Mouse (Mus musculus) stomach, embryonic 15.5 days (tissue): ENCODE data around the gene Gna12. TPM values are rescaled to one million over a fixed set of nuclear protein-coding genes. Genes with fewer than 3 reads are reported as not detected.

Experiments
- ATAC-seq: fragments of 200-750 bp; cut with Nextera tagmentation; 2 replicates; pipeline ENCODE4 v1.8.0; 2017; ENCODE audit warnings: low read depth, moderate number of reproducible peaks, moderate TSS enrichment; ENCODE audit not compliant: insufficient read depth, low FRiP score
- H3K27ac ChIP-seq: fragments of 300-500 bp; sonication (generic); 2 replicates; pipeline ENCODE4 v1.5.1; 2015; ENCODE audit warnings: mild to moderate bottlenecking, inconsistent platforms
- H3K27me3 ChIP-seq: fragments of 300-500 bp; sonication (generic); replicated peaks from 2 replicates; pipeline ENCODE4 v1.6.1; 2015; ENCODE audit warnings: inconsistent platforms
- H3K36me3 ChIP-seq: fragments of 300-500 bp; sonication (generic); 2 replicates; pipeline ENCODE4 v1.6.1; 2015; ENCODE audit warnings: inconsistent platforms
- H3K4me1 ChIP-seq: fragments of 300-500 bp; sonication (generic); 2 replicates; pipeline ENCODE4 v1.6.1; 2015; ENCODE audit warnings: inconsistent platforms
- H3K4me2 ChIP-seq: fragments of 300-500 bp; sonication (generic); 2 replicates; pipeline ENCODE4 v1.6.1; 2015; ENCODE audit warnings: mild to moderate bottlenecking, inconsistent platforms
- H3K4me3 ChIP-seq: fragments of 300-500 bp; sonication (generic); replicated peaks from 2 replicates; pipeline ENCODE4 v1.5.1; 2015; ENCODE audit warnings: inconsistent platforms
- H3K9ac ChIP-seq: fragments of 300-500 bp; sonication (generic); 2 replicates; pipeline ENCODE4 v1.6.1; 2015; ENCODE audit warnings: inconsistent platforms
- H3K9me3 ChIP-seq: fragments of 300-500 bp; sonication (generic); 2 replicates; pipeline ENCODE4 v1.6.1; 2016; ENCODE audit warnings: inconsistent platforms
- WGBS: fragments of 180-500 bp; shearing (Covaris S2); methylation state at CpG from one replicate; pipeline ENCODE4 v1.1.7; 2015; 5-methylcytosine and 5-hydroxymethylcytosine counted together
- polyA plus RNA-seq: library from polyadenylated mRNA; unstranded; fragments of >200 nt; fragmentation: Nextera tagmentation; extraction: Ambion mirVana; gene quantifications from 2 replicates; pipeline ENCODE4 v1.2.1, GENCODE M21; 2015

The Gna12 gene
- polyA plus RNA-seq, 1 experiment from 2014 or later = 49.5 TPM

DNA sequence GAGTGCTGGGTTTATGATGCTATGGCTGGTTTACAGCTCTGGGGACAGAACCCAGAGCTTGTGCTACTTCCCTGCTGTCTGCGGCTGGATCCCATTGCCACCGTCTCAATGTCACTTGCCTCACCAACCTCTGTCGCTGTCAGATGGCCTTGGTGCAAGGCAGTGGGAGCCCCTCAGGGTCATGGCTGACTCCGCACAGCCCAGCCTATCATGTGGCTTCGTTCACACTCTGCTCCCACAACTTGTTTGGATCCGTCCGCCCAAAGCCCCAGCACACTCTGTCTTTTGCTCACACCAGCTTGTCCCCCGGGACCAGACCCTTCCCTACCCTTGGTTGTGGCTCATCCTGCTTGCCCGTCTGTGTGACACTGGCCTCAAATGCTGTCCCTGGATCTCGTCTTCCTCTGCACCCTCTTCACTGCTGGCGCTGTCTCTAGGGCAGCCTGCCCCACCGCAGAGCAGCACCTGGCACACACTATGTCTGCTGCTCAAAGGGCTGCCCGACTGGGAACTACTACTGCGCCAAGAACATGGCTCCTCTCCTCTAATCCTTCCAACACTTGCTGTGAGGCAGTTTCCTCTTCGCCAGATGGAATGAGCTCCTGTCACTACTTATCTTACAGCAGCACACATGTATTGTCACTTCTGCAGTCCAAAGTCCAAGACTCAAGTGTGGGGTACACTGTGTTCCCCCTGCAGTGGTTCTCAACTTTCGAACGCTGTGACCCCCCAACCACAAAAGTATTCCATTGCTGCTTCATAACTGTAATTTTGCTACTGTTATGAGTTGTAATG, 103.1 kb downstream of the Gna12 start:
- H3K9me3 ChIP-seq = no peaks in the 10 kb centered on the region
- H3K27me3 ChIP-seq = no peaks in the 10 kb centered on the region
- ATAC-seq = no peak
- no peak overlapping the region for H3K27ac ChIP-seq
- no peaks in the 10 kb centered on the region for H3K36me3 ChIP-seq
- no peak overlapping the region for H3K4me3 ChIP-seq
- no peak overlapping the region for H3K4me2 ChIP-seq
- no peak overlapping the region for H3K9ac ChIP-seq
- H3K4me1 ChIP-seq = no peaks in the 10 kb centered on the region
- whole genome bisulfite sequencing = 77% methylated on average over 17 of the region's 17 CpGs

GRCm38 (mm10) chr5:140726062-140726839, 104.0 kb downstream of the Gna12 start:
- H3K4me3 ChIP-seq = no peak overlapping the region
- H3K36me3 ChIP-seq = no peaks in the 10 kb centered on the region
- 78% methylated on average over 7 of the region's 7 CpGs for WGBS
- H3K27me3 ChIP-seq = no peaks in the 10 kb centered on the region
- H3K4me1 ChIP-seq = no peaks in the 10 kb centered on the region
- no peak overlapping the region for H3K9ac ChIP-seq
- no peak overlapping the region for H3K4me2 ChIP-seq
- no peaks in the 10 kb centered on the region for H3K9me3 ChIP-seq
- no peak overlapping the region for H3K27ac ChIP-seq
- no peak for ATAC-seq

DNA sequence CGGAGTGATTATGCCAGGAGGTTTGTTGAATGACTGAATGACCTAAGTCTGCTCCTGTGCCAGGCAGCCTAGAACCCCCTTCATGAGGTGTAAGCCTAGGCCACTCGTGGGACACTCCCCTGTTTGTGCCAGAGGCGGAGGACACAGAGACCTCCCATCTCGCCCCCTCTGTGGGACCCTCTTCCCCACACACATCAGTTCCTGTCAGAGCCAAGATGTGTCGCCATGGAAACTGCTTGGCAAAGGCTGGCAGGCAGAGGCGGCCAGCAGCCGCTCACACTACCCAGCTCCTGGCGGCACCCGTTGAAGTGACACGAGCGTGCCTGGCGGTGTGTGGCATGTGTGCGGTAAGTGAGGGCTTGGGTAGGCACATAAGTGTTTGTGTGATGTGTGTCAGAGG, 106.4 kb downstream of the Gna12 start, which contains the start of gene Amz1:
Gene Amz1, plus strand, starts transcription at position 306 of the 400 bp plus-strand sequence.
- Histone ChIP-seq H3K27me3 (no peaks in the 10 kb centered on the region), H3K4me3 (no peak within 1 kb of the TSS), H3K4me2 (no peak within 1 kb of the TSS), H3K9me3 (no peaks in the 10 kb centered on the region), H3K27ac (no peak within 1 kb of the TSS), H3K4me1 (no peaks in the 10 kb centered on the region), H3K36me3 (no peaks in the 10 kb centered on the region), H3K9ac (no peak within 1 kb of the TSS)
- no peak for ATAC-seq
- WGBS = 81% methylated on average over 13 of the region's 13 CpGs

DNA sequence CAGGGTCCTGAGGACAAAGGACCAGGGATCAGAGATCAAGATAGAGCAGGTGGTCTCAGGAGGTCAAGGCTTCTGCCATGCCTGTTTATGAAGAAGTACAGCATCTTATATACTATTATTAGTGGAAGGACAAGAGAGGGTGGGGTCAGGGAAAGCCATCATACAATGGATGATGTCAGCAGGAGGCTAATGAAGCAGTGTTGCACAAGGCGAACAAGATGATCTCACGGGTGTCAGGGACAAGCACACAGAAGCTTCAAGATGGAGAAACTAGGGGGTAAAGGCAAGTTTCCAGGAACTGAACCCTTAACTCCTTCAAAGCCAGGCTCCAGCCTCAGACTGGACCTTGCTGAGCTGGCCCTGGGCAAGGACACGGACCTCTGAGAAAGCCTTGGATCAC, 108.1 kb downstream of the Gna12 start:
- Histone ChIP-seq H3K9ac (no peak overlapping the region), H3K27ac (no peak overlapping the region), H3K36me3 (peaks cover 8% of the 10 kb centered on the region), H3K9me3 (no peaks in the 10 kb centered on the region), H3K4me3 (no peak overlapping the region), H3K27me3 (no peaks in the 10 kb centered on the region), H3K4me1 (no peaks in the 10 kb centered on the region), H3K4me2 (no peak overlapping the region)
- no peak for ATAC-seq
- 70% methylated on average over 3 of the region's 3 CpGs for WGBS

GRCm38 (mm10) chr5:140720773-140721172, 109.5 kb downstream of the Gna12 start:
- no peaks in the 10 kb centered on the region for H3K4me1 ChIP-seq
- H3K36me3 ChIP-seq = peaks cover 8% of the 10 kb centered on the region
- no peak overlapping the region for H3K9ac ChIP-seq
- no peak for ATAC-seq
- no peaks in the 10 kb centered on the region for H3K9me3 ChIP-seq
- WGBS = 79% methylated on average over 7 of the region's 7 CpGs
- H3K27ac ChIP-seq = no peak overlapping the region
- H3K27me3 ChIP-seq = no peaks in the 10 kb centered on the region
- no peak overlapping the region for H3K4me3 ChIP-seq
- no peak overlapping the region for H3K4me2 ChIP-seq

- WGBS = 85% methylated on average over 5 of the region's 5 CpGs
- Histone ChIP-seq H3K4me3 (no peak overlapping the region), H3K9me3 (no peaks in the 10 kb centered on the region), H3K9ac (no peak overlapping the region), H3K36me3 (peaks cover 46% of the 10 kb centered on the region), H3K4me2 (no peak overlapping the region), H3K4me1 (no peaks in the 10 kb centered on the region), H3K27ac (no peak overlapping the region), H3K27me3 (no peaks in the 10 kb centered on the region)
- ATAC-seq = no peak
Measured at GRCm38 (mm10) chr5:140711040-140711439, 119.2 kb downstream of the Gna12 start.

GRCm38 (mm10) chr5:140710315-140710714, 119.9 kb downstream of the Gna12 start:
- H3K4me1 ChIP-seq = peaks cover 7% of the 10 kb centered on the region
- H3K4me3 ChIP-seq = no peak overlapping the region
- WGBS = 91% methylated on average over 6 of the region's 6 CpGs
- H3K9ac ChIP-seq = no peak overlapping the region
- no peak overlapping the region for H3K4me2 ChIP-seq
- H3K27me3 ChIP-seq = no peaks in the 10 kb centered on the region
- peaks cover 46% of the 10 kb centered on the region for H3K36me3 ChIP-seq
- no peaks in the 10 kb centered on the region for H3K9me3 ChIP-seq
- no peak for ATAC-seq
- no peak overlapping the region for H3K27ac ChIP-seq

Other genes starting within 250 kb of the Gna12 start
- 24.5 and 25.6 TPM in 2 replicates for gene Lfng, start 223.1 kb downstream of the Gna12 start, polyA plus RNA-seq
- gene Ttyh3, start 181.4 kb downstream of the Gna12 start, polyA plus RNA-seq = 31.9 and 38.0 TPM in 2 replicates
- 20.3 and 21.1 TPM in 2 replicates for gene Iqce, start 128.1 kb downstream of the Gna12 start, polyA plus RNA-seq
- 18.7 and 20.4 TPM in 2 replicates for gene Brat1, start 125.4 kb downstream of the Gna12 start, polyA plus RNA-seq
- 1.1 and 1.3 TPM in 2 replicates for gene Amz1, start 106.3 kb downstream of the Gna12 start, polyA plus RNA-seq
- 0.26 and 0.35 TPM in 2 replicates for gene Card11, start 170.2 kb upstream of the Gna12 start, polyA plus RNA-seq